Mouse (Mus musculus) kidney, adult 18-20 months (tissue): ENCODE results near the gene Klrd1.
A peak's percentile ranks its signal among the peaks of the same experiment; 100 is the strongest.
"Not testable (repeated sequence)": the region's sequence is repeated elsewhere in the genome, so short reads cannot be mapped to it uniquely, and the experiment has no call there.

ENCODE experiments used
- DNase-seq: peaks from one replicate; pipeline ENCODE4 v3.0.0; 2021

Gene Klrd1

DNA sequence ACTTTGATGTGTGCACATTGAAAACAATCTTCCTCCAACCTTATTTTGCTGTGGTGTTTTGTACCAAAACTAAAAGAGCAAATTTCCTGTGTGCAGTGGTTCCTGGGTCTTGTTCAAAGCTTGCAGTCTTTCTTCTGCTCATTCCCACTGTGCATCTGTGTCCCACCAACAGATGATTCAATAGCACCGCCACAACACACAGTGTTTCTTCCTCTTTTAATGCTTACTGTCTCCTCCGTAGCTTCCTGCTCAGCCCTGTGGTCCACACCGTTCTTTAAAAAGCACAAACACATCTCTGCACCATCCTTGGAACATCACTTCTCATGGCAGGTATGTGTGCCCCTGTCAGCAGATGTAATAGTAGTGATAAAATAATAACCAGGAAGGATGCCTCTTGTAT is at the start of gene Klrd1:
Klrd1 (plus strand) TSS at position 275 of the 400 bp plus-strand sequence.
- no peak for DNase-seq

DNA sequence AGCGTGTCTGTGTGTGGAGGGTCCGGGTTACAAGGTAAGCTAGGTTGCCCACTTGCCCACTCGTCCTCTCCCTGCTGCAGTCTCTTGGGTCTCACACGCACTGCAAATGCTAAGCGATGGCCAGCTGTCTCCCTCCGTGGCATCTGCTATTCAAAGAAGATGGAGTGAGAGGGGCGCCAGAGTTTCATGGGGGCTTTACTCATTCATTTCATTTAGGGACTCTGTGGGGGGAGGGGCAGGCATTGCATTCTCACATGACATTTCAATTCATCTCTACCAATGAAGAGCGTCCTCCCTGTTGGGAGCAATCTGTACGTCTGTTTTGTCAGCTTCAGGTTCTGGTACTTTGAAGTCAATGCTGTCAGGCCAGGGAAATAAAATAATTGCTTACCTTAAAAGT is 49.7 kb upstream of the Klrd1 start:
- no peak for DNase-seq

GRCm38 (mm10) chr6:129542540-129542939 is 49.0 kb upstream of the Klrd1 start:
- DNase-seq, result no peak

DNA sequence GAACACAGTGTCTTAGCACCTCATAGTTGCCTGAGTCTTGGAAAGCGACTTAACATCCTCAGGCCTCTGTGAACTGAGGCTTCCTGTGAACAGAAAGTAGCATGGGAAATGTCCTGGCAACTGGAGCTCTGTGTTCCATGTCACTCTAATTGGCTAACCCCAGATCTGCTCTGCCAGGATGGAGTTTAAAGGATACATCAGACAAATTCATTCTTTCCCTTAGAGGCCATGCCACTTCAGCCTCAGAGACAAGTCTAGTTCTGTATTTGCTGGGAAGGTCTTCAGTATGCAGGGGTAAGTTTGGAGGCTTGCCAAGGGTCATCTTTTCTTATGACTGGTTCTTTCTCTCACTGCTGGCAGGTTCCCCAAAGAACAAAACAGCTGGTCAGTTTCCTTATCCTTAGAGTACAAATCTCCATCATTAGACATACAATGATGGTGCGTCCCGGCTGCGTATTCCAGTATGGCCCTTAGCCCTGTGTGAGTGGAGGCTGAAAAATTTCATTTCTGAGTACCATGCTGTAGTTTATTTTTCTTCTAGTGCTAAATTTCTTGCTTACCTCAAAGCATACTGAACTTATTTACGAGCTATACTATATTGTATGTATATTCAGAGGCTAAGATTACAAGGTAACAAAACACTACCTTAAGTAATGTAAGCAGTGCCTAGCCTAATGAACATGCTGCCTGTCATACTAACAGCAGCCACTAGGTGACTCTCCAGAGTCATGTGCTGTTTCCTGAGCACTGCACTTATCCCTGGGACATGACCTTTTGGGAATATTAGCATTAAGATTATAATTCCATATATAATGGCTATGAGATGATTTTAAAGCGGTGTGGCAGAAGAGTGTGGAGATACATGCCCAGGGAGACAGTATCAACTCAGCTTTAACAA is 47.6 kb upstream of the Klrd1 start:
- DNase-seq, result peak; percentile 83

GRCm38 (mm10) chr6:129547277-129547676 is 44.3 kb upstream of the Klrd1 start:
- no peak for DNase-seq

GRCm38 (mm10) chr6:129548009-129548408 is 43.6 kb upstream of the Klrd1 start:
- no peak for DNase-seq

GRCm38 (mm10) chr6:129557298-129558023 is 34.1 kb upstream of the Klrd1 start:
- no peak for DNase-seq

DNA sequence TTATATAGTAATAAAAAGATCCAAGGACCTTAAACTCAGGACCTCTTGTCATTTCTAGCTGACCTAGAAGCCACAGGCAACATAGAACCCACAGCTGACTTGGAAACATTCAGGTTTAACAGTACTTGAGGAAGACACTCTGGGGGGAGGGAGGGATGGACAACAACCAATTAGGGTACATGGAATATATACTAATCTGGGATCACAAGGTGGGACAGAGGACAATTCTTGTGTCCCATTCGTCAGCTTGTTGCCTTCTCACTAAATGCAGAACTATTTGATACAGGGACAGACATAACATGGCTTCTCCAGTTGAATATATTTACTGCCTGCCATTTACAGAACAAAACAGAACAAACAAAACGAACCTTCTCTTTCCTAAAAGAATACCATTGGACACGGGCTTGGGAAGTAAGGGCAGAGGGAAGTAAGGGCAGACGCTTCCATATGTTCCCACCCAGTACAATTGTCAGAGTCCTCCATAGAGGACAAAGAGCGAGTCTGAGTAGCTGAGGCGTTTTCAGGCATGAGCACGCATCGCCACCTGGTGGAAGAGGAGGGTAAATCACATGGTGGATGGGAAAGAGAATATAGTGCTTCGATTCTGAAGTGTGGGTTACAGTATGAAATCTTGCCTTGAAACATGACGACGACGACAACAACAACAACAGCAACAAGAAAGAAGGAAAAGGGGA is 32.5 kb upstream of the Klrd1 start:
- DNase-seq, result peak; percentile 77

DNA sequence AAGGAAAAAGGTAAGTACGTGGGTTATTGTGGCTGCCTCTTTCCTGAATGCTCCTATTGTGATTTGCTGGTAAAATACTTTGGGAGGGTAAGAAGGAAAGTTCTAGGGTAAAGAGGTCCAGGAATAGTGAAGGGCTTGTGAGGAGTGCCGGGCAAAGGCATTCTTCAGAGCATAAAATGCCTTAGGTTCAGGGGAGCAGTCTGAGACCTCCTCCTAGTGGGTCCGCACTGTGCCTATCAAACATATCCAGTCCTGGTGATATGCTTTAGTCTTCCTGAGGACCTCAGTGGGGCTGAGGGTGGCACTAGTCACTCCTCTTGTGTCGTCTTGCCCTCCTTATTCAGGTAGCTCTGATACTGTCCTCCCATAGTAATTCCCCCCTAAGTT is 31.9 kb upstream of the Klrd1 start:
- no peak for DNase-seq

DNA sequence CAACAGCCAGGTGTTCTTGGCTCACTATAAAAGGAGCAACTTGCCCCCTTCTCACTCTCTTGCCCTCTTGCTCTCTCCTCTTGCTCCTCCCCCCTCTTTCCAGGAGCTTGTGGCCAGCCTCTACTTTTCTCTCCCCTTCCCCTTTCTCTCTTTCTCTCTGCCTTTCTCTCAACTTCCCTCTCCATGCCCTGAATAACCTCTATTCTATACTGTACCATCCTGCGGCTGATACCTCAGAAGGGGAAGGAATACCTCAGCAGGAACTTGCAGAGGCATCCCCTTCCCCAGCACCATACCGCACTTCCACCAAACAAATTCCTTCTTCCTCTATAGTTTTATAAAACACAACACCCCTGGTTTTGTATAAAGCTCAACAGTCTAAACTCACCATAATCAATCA is 26.3 kb upstream of the Klrd1 start:
- DNase-seq, result no peak

GRCm38 (mm10) chr6:129575315-129575714 is 16.3 kb upstream of the Klrd1 start:
- no peak for DNase-seq

- DNase-seq, result no peak
These were observed 14.0 kb upstream of the Klrd1 start, which contains the start of gene Klre1 for GRCm38 (mm10) chr6:129577605-129578004. TSS of gene Klre1 (plus strand) at chr6:129577905.

DNA sequence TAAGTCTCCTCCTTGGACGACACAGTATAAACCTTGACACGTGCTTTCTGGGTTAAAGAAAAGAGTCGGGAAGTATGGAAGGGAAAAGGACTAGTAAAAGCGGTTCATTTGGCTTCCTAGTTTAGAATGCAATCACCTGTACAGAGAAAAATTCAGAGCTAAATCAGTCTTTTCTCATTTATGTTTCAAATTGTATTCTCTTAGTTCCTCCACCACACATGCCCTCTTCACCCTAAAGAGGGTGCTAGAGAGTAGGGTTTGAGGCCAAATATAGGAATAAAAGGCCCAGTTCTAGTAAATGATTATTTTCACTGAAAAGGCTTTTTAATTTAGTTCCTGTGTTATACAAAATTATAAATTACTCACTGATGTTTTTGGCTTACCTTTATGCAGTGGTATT is 10.3 kb upstream of the Klrd1 start:
- DNase-seq, result no peak

GRCm38 (mm10) chr6:129581896-129582295 is 9.7 kb upstream of the Klrd1 start:
- DNase-seq, result no peak

DNA sequence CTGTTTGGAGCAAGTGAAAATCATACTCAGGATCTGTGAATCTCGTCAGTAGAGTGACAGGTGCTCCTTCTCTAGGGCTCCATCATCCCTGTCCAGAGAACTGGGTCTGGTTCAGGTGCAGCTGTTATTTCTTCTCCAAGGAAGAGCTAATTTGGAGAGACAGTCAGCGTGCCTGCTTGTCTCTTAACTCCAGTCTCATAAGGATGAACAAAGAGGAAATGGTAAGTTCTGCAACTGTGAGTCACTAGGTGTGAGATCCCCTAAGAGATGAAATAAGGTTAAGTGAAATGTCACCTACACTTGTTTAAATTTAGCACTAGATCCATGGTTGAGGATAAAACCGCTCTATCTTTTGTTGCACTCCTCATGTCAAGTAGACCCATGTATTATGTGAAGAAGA is 8.6 kb upstream of the Klrd1 start:
- no peak for DNase-seq

DNA sequence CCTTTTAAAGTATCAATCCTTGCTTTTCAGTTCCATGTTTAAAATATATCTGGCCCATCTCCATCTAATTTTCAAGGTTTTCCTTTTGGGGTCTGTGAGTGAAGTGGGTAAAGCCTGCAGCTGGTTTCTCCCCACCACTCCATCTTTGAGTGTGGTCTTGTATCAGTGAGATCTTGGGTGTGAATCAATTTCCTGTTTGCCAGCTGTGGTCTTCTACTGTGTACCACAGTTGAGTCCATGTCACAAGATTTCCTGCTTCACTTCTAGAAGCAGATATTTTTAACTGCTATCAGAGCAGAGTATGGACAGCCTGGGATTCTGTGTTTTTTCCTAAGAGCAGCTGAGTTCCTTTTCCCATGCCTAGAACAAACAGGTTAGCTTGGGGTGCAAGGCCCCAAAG is 16.8 kb downstream of the Klrd1 start:
- no peak for DNase-seq

- DNase-seq, result no peak
These were observed 32.2 kb downstream of the Klrd1 start, which contains the start of gene Klrk1 for GRCm38 (mm10) chr6:129623735-129624134. TSS of gene Klrk1 (minus strand) at chr6:129623864.

DNA sequence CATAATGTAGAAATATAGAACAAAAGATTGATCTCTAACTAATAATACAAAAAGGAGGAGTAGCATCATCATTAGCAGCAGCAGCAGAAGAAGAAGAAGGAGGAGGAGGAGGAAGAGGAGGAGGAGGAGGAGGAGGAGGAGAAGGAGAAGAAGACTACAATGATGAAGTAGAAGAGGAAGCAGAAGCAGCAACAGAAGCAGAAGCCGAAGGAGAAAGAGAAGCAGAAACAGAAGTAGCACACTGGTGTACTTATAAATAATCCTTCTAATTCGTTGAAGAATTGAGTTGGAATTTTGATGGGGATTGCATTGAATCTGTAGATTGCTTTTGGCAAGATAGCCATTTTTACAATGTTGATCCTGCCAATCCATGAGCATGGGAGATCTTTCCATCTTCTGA is 39.5 kb downstream of the Klrd1 start:
- DNase-seq, result not testable (repeated sequence)

DNA sequence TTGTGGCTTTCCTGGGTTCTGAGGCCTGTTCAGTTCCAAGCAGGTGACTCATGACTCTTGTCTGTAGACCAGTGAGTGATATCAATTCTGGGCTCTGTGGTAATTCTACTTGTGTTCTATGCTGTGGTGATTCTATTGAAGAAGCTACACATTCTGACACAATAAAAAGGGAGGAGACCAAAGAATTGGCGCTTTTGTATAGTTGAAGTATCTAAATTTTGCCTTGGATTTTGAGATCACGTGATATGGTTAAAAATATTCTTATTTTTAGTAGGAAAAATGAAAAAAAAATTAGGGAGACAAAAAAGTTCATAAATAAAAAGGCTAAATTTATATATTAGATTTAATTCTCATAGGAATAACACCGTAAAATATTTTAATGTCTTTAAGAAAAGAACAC is 51.7 kb downstream of the Klrd1 start, which contains the start of gene Klrc3:
Klrc3 (minus strand) TSS at position 101 of the 400 bp plus-strand sequence.
- DNase-seq, result not testable (repeated sequence)

DNA sequence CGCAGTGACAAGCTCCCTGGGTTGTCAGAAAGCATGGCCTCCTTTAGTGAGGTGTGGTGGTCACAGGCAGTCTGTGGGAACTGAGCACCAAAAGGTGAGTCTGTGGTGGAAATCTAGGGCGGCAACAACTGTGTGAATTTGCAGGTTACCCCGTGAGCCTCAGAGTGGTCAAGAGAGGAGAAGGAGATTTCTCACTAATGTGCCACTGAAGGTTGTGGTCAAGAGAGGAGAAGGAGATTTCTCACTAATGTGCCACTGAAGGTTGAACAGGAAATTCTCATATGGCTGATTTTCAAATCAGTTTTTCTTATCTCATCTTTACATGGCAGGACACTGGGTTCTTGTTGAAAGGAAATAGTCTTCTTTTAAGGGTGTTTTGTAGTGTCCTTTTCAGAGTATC is 52.5 kb downstream of the Klrd1 start:
- DNase-seq, result not testable (repeated sequence)
